Mouse (Mus musculus) forebrain, embryonic 13.5 days (tissue): ENCODE measurements around the gene Pon2. TPM values are rescaled to one million over a fixed set of nuclear protein-coding genes. Genes with fewer than 3 reads are reported as not detected.
"Not testable (repeated sequence)": the region's sequence is repeated elsewhere in the genome, so short reads cannot be mapped to it uniquely, and the experiment has no call there.

Experiments
- ATAC-seq: fragments of 200-750 bp; cut with Nextera tagmentation; 2 replicates; pipeline ENCODE4 v1.8.0; 2017
- H3K27ac ChIP-seq: fragments of 300-500 bp; sonication (generic); 2 replicates; pipeline ENCODE4 v1.5.1; 2015; ENCODE audit warnings: inconsistent platforms, mild to moderate bottlenecking, moderate library complexity
- H3K27me3 ChIP-seq: fragments of 300-500 bp; sonication (generic); 2 replicates; pipeline ENCODE4 v1.6.1; 2015; ENCODE audit warnings: mild to moderate bottlenecking, inconsistent platforms
- H3K36me3 ChIP-seq: fragments of 300-500 bp; sonication (generic); 2 replicates; pipeline ENCODE4 v1.6.1; 2015; ENCODE audit warnings: mild to moderate bottlenecking, inconsistent platforms; ENCODE audit not compliant: poor library complexity, severe bottlenecking
- H3K4me1 ChIP-seq: fragments of 300-500 bp; sonication (generic); 2 replicates; pipeline ENCODE4 v1.6.1; 2015; ENCODE audit warnings: inconsistent platforms
- H3K4me2 ChIP-seq: fragments of 300-500 bp; sonication (generic); 2 replicates; pipeline ENCODE4 v1.6.1; 2015; ENCODE audit warnings: inconsistent platforms, mild to moderate bottlenecking, moderate library complexity
- H3K4me3 ChIP-seq: fragments of 300-500 bp; sonication (generic); 2 replicates; pipeline ENCODE4 v1.5.1; 2015; ENCODE audit warnings: mild to moderate bottlenecking, inconsistent platforms
- H3K9ac ChIP-seq: fragments of 300-500 bp; sonication (generic); 2 replicates; pipeline ENCODE4 v1.6.1; 2015; ENCODE audit warnings: mild to moderate bottlenecking, inconsistent platforms
- H3K9me3 ChIP-seq: fragments of 300-500 bp; sonication (generic); replicated peaks from 2 replicates; pipeline ENCODE4 v1.6.1; 2016; ENCODE audit warnings: inconsistent platforms
- WGBS: fragments of 180-500 bp; shearing (Covaris S2); methylation state at CpG from one replicate; pipeline ENCODE4 v1.1.7; 2015; 5-methylcytosine and 5-hydroxymethylcytosine counted together
- polyA plus RNA-seq: library from polyadenylated mRNA; unstranded; fragments of >200 nt; fragmentation: Nextera tagmentation; extraction: Ambion mirVana; gene quantifications from 2 replicates; pipeline ENCODE4 v1.2.1, GENCODE M21; 2015

The Pon2 gene
- 26.2 and 27.4 TPM in 2 replicates for polyA plus RNA-seq

GRCm38 (mm10) chr6:5298092-5298554 is at the start of gene Pon2:
Gene Pon2, minus strand, starts transcription at chr6:5298455.
- Histone ChIP-seq H3K27ac (peak within 1 kb of the TSS; percentile 80), H3K27me3 (no peaks in the 10 kb centered on the region), H3K9me3 (no peaks in the 10 kb centered on the region), H3K4me3 (peak within 1 kb of the TSS; percentile 64), H3K36me3 (no peaks in the 10 kb centered on the region), H3K4me1 (peaks cover 11% of the 10 kb centered on the region), H3K4me2 (peak within 1 kb of the TSS; percentile 84), H3K9ac (peak within 1 kb of the TSS; percentile 78)
- WGBS, result under 1% methylated on average over 47 of the region's 47 CpGs
- ATAC-seq, result peak; percentile 94

DNA sequence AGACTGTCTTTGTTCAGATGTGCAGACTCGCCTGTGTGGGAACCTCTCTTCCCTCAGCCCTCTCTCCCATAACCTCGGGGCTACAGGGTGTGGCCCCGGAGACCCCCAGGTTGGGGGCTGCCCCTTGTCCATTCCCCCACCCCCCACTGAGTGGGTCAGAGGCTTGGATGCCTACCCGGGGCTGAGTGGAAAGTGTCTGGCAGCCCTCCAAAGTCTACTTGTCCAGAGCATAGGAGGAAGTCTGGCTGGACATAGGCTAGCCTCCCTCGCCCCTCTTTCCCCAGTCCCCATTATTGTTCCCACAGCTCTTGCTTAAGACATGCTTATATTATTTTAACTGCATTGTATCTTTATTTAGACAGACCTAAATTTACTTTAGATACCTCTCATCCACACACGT is 46.0 kb upstream of the Pon2 start:
- 81% methylated on average over 6 of the region's 6 CpGs for WGBS
- Histone ChIP-seq H3K27ac (no peak overlapping the region), H3K36me3 (no peaks in the 10 kb centered on the region), H3K4me3 (no peak overlapping the region), H3K4me1 (no peaks in the 10 kb centered on the region), H3K9me3 (no peaks in the 10 kb centered on the region), H3K27me3 (no peaks in the 10 kb centered on the region), H3K4me2 (no peak overlapping the region), H3K9ac (no peak overlapping the region)
- no peak for ATAC-seq

DNA sequence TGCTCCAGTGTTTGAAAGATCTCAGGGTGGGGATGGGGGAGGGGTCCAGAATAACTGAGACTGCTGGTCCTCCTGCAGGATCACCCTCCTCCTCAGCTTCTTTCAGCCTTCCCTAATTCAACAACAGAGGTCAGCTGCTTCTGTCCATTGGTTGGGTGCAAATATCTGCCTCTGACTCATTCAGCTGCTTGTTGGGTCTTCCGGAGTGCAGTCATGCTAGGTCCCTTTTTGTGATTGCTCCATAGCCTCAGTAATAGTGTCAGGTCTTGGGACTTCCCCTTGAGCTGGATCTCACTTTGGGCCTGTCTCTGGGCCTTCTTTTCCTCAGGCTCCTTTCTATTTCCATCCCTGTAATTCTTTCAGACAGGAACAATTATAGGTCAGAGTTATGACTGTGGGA is 41.0 kb upstream of the Pon2 start:
- H3K36me3 ChIP-seq, H3K9me3 ChIP-seq, H3K9ac ChIP-seq, H3K27me3 ChIP-seq, H3K4me3 ChIP-seq, H3K27ac ChIP-seq, H3K4me2 ChIP-seq, H3K4me1 ChIP-seq, ATAC-seq: not testable (repeated sequence)
- 91% methylated on average over 1 of the region's 1 CpGs for WGBS

DNA sequence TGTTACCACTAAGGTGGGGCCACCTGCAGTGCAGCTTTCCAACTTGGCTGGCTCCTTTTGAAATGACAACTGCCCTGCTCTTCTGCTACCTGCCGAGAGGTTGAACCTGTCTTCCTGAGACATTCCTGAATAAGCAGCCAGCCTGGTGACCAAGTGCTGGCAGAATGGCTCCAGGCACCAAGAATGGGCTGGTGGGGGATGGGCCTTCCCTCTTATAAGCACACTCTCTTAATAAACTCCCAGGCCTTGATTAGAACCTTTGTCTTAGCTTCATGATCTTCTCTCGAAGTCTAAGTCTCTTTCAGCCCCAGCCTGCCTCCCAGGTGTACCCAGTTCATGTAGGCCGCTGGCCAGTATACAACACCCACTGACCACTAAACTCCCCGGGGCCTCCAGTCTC is 40.5 kb upstream of the Pon2 start:
- H3K36me3 ChIP-seq, H3K4me2 ChIP-seq, H3K4me3 ChIP-seq, ATAC-seq, H3K4me1 ChIP-seq, H3K9ac ChIP-seq, H3K27ac ChIP-seq, H3K27me3 ChIP-seq, H3K9me3 ChIP-seq: not testable (repeated sequence)
- WGBS, result 88% methylated on average over 4 of the region's 4 CpGs

DNA sequence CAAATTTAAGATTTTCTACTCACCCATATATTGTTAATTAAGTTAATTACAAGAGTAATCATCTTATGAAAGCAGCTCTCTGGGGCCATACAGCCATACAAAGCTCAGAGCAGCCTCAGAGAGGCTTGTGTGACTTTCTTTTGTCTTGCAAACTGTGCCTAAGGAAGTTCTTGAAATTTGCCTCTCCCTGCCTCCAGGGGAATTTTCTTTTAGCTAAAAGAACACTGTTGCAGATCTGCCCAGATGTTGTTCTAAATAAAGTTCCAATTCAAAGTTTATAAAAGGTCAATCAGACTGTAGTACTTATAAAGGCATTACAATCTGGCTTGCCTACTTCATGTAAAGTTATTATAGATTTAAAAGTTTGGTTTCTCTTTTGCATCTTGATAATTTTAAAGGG is 37.8 kb upstream of the Pon2 start:
- not testable (repeated sequence) for H3K4me1 ChIP-seq, H3K4me2 ChIP-seq, H3K4me3 ChIP-seq, H3K27me3 ChIP-seq, ATAC-seq, H3K36me3 ChIP-seq, H3K27ac ChIP-seq, H3K9ac ChIP-seq, H3K9me3 ChIP-seq

DNA sequence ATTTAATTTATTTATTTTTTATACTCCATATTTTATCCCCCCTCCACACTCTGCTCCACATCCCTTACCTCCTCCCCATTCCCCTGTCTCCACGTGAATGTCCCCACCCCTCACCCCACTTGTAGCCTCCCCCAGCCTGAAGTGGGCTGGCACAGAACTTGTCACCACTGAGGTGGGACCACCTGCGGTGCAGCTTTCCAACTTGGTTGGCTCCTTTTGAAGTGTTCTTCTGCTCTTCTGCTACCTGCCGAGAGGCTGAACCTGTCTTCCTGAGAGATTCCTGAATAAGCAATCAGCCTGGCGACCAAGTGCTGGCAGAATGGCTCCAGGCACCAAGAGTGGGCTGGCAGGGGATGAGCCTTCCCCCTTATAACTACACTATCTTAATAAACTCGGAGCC is 35.8 kb upstream of the Pon2 start:
- no peak overlapping the region for H3K9ac ChIP-seq
- 63% methylated on average over 5 of the region's 5 CpGs for WGBS

GRCm38 (mm10) chr6:5332560-5333150 is 34.4 kb upstream of the Pon2 start:
- no peak overlapping the region for H3K4me2 ChIP-seq
- 76% methylated on average over 3 of the region's 3 CpGs for WGBS
- no peak for ATAC-seq
- H3K4me1 ChIP-seq, result no peaks in the 10 kb centered on the region
- no peaks in the 10 kb centered on the region for H3K36me3 ChIP-seq
- H3K9me3 ChIP-seq, result no peaks in the 10 kb centered on the region; the same call in 1 of the 2 replicates
- H3K9ac ChIP-seq, result no peak overlapping the region
- no peaks in the 10 kb centered on the region for H3K27me3 ChIP-seq
- H3K4me3 ChIP-seq, result no peak overlapping the region
- H3K27ac ChIP-seq, result no peak overlapping the region

More for the DNA sequence above, 35.8 kb upstream of the Pon2 start:
- no peak overlapping the region for H3K4me3 ChIP-seq
- H3K27ac ChIP-seq, result no peak overlapping the region
- no peaks in the 10 kb centered on the region for H3K4me1 ChIP-seq
- H3K9me3 ChIP-seq, result no peaks in the 10 kb centered on the region; the same call in 1 of the 2 replicates
- no peaks in the 10 kb centered on the region for H3K27me3 ChIP-seq
- H3K4me2 ChIP-seq, result no peak overlapping the region
- no peak for ATAC-seq
- no peaks in the 10 kb centered on the region for H3K36me3 ChIP-seq

DNA sequence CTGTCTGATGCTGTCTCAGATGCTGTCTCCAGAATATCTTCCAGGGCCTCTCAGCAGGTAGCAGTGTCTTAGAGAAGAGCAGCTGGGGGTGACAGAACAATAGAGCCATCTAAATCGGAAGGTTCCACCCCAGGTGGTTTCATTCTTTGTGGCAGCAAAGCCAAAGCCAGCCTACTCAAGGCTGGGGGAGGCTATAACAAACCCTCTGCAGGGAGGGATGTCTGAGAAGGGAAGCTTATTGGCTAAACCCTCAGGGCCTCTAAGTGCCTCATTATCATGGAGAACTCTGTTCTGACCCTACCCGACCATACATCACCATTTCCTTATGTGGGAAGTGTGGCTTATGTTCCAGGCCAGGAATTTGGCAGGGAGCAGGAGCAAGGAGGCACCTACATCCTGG is 26.9 kb upstream of the Pon2 start:
- no peak overlapping the region for H3K27ac ChIP-seq
- no peak overlapping the region for H3K9ac ChIP-seq
- H3K4me1 ChIP-seq, result no peaks in the 10 kb centered on the region
- no peaks in the 10 kb centered on the region for H3K9me3 ChIP-seq
- H3K27me3 ChIP-seq, result no peaks in the 10 kb centered on the region
- no peaks in the 10 kb centered on the region for H3K36me3 ChIP-seq
- ATAC-seq, result no peak
- WGBS, result 56% methylated on average over 2 of the region's 2 CpGs
- H3K4me3 ChIP-seq, result no peak overlapping the region
- H3K4me2 ChIP-seq, result no peak overlapping the region

DNA sequence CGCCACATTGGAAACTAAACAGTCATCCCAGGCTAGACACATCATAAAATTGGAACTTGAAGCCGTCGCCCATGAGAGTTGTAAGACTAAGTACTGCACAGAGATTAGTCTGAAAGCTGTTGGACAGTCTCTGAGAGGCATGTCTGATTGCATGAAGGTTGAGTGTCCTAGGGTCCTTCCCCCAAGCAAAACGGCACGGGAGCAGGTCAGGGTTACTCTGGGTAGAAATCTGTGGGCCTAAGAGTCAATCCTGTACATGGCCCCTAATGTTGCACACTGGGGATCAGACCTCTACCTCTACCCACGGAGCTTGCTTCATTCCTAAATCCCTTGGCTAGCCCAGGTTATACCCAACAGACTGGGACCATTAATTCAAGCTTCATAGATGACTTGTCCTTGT is 25.8 kb upstream of the Pon2 start:
- not testable (repeated sequence) for H3K36me3 ChIP-seq, H3K9me3 ChIP-seq, H3K4me3 ChIP-seq, H3K27ac ChIP-seq, H3K27me3 ChIP-seq, H3K9ac ChIP-seq, H3K4me2 ChIP-seq, H3K4me1 ChIP-seq, ATAC-seq
- 96% methylated on average over 6 of the region's 6 CpGs for WGBS

DNA sequence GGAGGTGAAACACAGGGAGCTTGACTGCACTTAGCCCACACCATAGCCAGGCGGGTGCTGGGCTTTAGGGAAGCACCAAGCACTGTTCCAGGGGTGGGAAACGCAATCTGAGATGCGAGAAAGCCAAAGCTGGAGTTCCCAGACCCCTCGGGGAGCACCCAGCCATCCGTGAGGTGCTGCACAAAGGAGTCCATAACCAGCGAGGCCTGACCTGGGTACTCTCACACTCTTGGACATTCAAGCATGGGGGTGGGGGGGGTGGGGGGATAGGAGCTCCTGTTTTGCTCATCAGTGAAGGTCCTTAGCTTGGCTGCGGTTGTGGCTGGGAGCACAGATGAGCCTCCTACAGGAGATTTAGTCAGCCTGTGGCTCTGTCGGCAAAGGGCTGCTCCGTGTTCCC is 18.4 kb upstream of the Pon2 start:
- no peaks in the 10 kb centered on the region for H3K27me3 ChIP-seq
- no peak for ATAC-seq

DNA sequence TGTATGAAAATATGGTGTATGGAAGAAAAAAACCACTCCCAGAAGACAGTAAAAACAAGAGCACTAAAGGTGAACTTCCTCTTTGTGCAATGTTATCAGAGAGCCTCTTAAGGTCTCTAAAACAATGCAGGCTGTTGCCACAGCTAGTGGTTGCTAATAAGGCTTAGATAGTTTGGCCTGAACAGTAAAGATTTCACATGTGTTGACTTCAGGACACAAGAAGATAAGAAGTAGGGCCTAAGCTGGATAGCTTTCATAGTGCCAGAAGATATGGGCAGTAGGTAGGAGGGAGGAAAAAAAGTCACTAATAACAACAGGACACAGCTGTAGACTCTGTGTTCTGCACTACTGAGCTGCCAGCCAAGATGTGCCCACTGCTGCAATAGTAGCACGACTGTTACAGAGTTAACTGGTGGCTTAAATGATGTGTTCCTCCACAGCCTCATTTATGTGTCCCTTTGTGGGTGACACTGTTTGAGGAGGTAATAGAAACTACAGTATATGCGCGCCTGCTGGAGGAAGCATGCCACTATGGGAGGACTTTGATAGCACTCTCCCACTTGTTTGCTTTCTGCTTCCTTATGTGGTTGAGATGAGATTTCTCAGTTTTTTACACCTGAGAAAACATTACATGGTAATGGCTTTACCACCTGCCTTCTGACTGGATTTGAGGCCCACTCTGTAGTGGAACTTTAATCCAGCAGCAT is 17.0 kb upstream of the Pon2 start:
- no peak overlapping the region for H3K27ac ChIP-seq
- no peak overlapping the region for H3K4me3 ChIP-seq
- no peaks in the 10 kb centered on the region for H3K4me1 ChIP-seq
- no peaks in the 10 kb centered on the region for H3K36me3 ChIP-seq
- ATAC-seq, result no peak
- no peaks in the 10 kb centered on the region for H3K27me3 ChIP-seq
- no peak overlapping the region for H3K4me2 ChIP-seq
- no peak overlapping the region for H3K9ac ChIP-seq
- no peaks in the 10 kb centered on the region for H3K9me3 ChIP-seq
- 92% methylated on average over 3 of the region's 3 CpGs for WGBS

More for the DNA sequence above, 18.4 kb upstream of the Pon2 start:
- Histone ChIP-seq H3K4me2 (no peak overlapping the region), H3K9ac (no peak overlapping the region), H3K4me3 (no peak overlapping the region), H3K27ac (no peak overlapping the region), H3K36me3 (no peaks in the 10 kb centered on the region), H3K4me1 (no peaks in the 10 kb centered on the region), H3K9me3 (no peaks in the 10 kb centered on the region)
- 91% methylated on average over 9 of the region's 9 CpGs for WGBS

DNA sequence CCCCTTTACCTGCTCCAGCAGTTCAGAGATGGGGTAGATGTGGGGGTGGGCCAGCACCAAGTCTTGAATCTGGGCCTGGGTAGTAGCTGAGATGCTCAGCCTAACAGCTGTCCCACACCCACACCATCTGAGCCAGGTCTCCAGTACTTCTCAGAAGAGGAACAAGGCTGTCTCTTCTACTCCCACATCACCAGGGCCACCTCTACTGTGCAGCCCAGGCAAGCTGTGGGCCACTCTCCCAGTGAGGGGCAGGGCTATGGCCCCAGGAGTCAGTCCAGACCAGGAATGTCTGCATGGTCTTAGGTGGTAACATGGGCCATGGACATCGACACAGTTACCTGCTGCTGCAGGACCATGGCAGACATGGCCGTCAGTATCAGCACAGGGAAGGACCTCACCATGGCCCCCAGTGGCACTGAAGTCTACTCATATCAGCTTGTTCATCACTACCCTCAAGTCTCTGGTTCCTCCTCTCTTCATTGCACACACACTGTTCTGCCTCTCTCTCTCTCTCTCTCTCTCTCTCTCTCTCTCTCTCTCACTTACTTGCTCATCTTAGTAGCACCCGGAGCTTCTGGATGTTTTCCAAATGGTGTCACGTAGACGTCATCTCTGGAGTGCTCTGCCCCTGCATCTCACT is 15.8 kb upstream of the Pon2 start:
- Histone ChIP-seq H3K9ac (no peak overlapping the region), H3K27me3 (no peaks in the 10 kb centered on the region), H3K36me3 (no peaks in the 10 kb centered on the region), H3K27ac (no peak overlapping the region), H3K4me2 (no peak overlapping the region), H3K4me1 (no peaks in the 10 kb centered on the region), H3K9me3 (no peaks in the 10 kb centered on the region), H3K4me3 (no peak overlapping the region)
- no peak; the same call in 1 of the 2 replicates for ATAC-seq
- 88% methylated on average over 5 of the region's 5 CpGs for WGBS
